Comparison of ENCODE assay signal across 26 mouse cellular contexts in the genomic region with DNA sequence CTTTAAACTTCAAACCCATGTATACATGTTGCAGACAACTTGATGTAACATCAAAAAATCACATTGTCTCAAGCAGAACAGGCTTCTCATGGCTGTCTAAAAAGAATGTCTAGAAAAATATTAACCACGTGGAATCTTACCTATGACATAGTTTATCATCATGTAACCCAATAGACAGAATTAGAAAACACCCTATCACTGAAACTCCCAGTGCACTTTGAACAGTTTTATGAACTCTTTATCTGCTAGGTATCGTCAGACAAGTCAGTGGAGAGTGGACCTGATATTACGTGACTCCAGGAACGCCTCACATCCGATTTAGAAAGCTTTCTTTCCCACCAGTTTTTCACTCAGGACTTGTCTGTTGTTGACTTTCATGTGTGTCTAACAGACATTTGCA. TPM values are rescaled to one million over a fixed set of nuclear protein-coding genes. Genes with fewer than 3 reads are reported as not detected.
"Had no signal": no experiment of that assay in that cellular context is flagged by ENCODE, and none has a peak within 500 bp of the region (broad histone marks: within the 10 kb centered on the region; RNA-seq: fewer than 3 reads in every experiment).

No protein-coding gene starts in this region.

- ATAC-seq: hindbrain, postnatal 0 days had no signal

- DNase-seq: gastrocnemius, postnatal 14 days; gastrocnemius, postnatal 36 days; heart, adult 11 months; heart, adult 2 months; heart, postnatal 14 days; heart, postnatal 36 days; kidney, adult 11 months; kidney, adult 2 months; kidney, adult 9 months; kidney, postnatal 14 days; kidney, postnatal 36 days; liver; liver, embryonic 13.5 days had no signal

- H3K9ac ChIP-seq: heart, embryonic 13.5 days; heart, embryonic 15.5 days; hindbrain, embryonic 13.5 days; hindbrain, embryonic 15.5 days; kidney, embryonic 15.5 days; limb, embryonic 12.5 days; liver, embryonic 13.5 days had no signal

- H3K27ac ChIP-seq: heart, adult 2 months; heart, embryonic 13.5 days; heart, embryonic 15.5 days; hindbrain, embryonic 13.5 days; hindbrain, embryonic 15.5 days; hindbrain, postnatal 0 days; kidney, embryonic 15.5 days; kidney, postnatal 0 days; layer of hippocampus, adult 2 months; left cerebral cortex, adult 2 months; limb, embryonic 10.5 days; limb, embryonic 12.5 days; liver, embryonic 13.5 days had no signal

- H3K9me3 ChIP-seq: heart, embryonic 13.5 days; heart, embryonic 15.5 days; hindbrain, embryonic 13.5 days; hindbrain, embryonic 15.5 days; kidney, embryonic 15.5 days; limb, embryonic 10.5 days; limb, embryonic 12.5 days; liver, embryonic 13.5 days had no signal

- H3K36me3 ChIP-seq: heart, embryonic 13.5 days; heart, embryonic 15.5 days; hindbrain, embryonic 13.5 days; hindbrain, embryonic 15.5 days; kidney, embryonic 15.5 days; limb, embryonic 10.5 days; limb, embryonic 12.5 days; liver, embryonic 13.5 days had no signal

- H3K27me3 ChIP-seq: heart, embryonic 13.5 days; heart, embryonic 15.5 days; hindbrain, embryonic 13.5 days; hindbrain, embryonic 15.5 days; kidney, embryonic 15.5 days; limb, embryonic 12.5 days; liver, embryonic 13.5 days had no signal

- H3K4me3 ChIP-seq: heart, adult 2 months; heart, embryonic 13.5 days; heart, embryonic 15.5 days; hindbrain, embryonic 13.5 days; hindbrain, embryonic 15.5 days; kidney, embryonic 15.5 days; layer of hippocampus, adult 2 months; left cerebral cortex, adult 2 months; limb, embryonic 10.5 days; limb, embryonic 12.5 days; liver, embryonic 13.5 days had no signal

- H3K4me2 ChIP-seq: heart, embryonic 11.5 days; heart, embryonic 13.5 days; heart, embryonic 15.5 days; hindbrain, embryonic 13.5 days; hindbrain, embryonic 15.5 days; kidney, embryonic 15.5 days; limb, embryonic 12.5 days; liver, embryonic 11.5 days; liver, embryonic 13.5 days had no signal

- H3K4me1 ChIP-seq: heart, embryonic 15.5 days; hindbrain, embryonic 13.5 days; hindbrain, embryonic 15.5 days; kidney, embryonic 15.5 days; limb, embryonic 10.5 days; limb, embryonic 12.5 days; liver, embryonic 13.5 days had no signal

RNA-seq across cellular contexts. Expression of gene Fam83b, which starts 15.1 kb away (rescaled TPM):
- polyA plus RNA-seq: heart, adult 2 months; hindbrain, embryonic 13.5 days had no signal
